Mouse (Mus musculus) lung, embryonic 16.5 days (tissue): ENCODE results near the gene Gpr119. TPM values are rescaled to one million over a fixed set of nuclear protein-coding genes. Genes with fewer than 3 reads are reported as not detected.

Experiments
- ATAC-seq: fragments of 200-750 bp; cut with Nextera tagmentation; 2 replicates; pipeline ENCODE4 v1.8.0; 2017; ENCODE audit warnings: low read depth, mild to moderate bottlenecking, moderate library complexity
- H3K27ac ChIP-seq: fragments of 300-500 bp; sonication (generic); 2 replicates; pipeline ENCODE4 v1.5.1; 2014; ENCODE audit warnings: mild to moderate bottlenecking, control low read depth, low read length
- H3K27me3 ChIP-seq: fragments of 300-500 bp; sonication (generic); 2 replicates; pipeline ENCODE4 v1.6.1; 2014; ENCODE audit warnings: low read depth, low read length, mixed read lengths; ENCODE audit not compliant: control insufficient read depth, insufficient read depth
- H3K36me3 ChIP-seq: fragments of 300-500 bp; sonication (generic); 2 replicates; pipeline ENCODE4 v1.6.1; 2014; ENCODE audit warnings: low read length; ENCODE audit not compliant: control insufficient read depth, insufficient read depth
- H3K4me1 ChIP-seq: fragments of 300-500 bp; sonication (generic); replicated peaks from 2 replicates; pipeline ENCODE4 v1.6.1; 2014; ENCODE audit warnings: low read length, mixed read lengths; ENCODE audit not compliant: control insufficient read depth, insufficient read depth
- H3K4me2 ChIP-seq: fragments of 300-500 bp; sonication (generic); 2 replicates; pipeline ENCODE4 v1.6.1; 2014; ENCODE audit warnings: low read depth, low read length, control low read depth
- H3K4me3 ChIP-seq: fragments of 300-500 bp; sonication (generic); 2 replicates; pipeline ENCODE4 v1.5.1; 2014; ENCODE audit warnings: mild to moderate bottlenecking, low read length, control low read depth
- H3K9ac ChIP-seq: fragments of 300-500 bp; sonication (generic); 2 replicates; pipeline ENCODE4 v1.6.1; 2014; ENCODE audit warnings: low read length, control low read depth
- H3K9me3 ChIP-seq: fragments of 300-500 bp; sonication (generic); 2 replicates; pipeline ENCODE4 v1.6.1; 2016; ENCODE audit warnings: low read length; ENCODE audit not compliant: control insufficient read depth
- WGBS: fragments of 180-500 bp; shearing (Covaris S2); extraction: QIAGEN DNeasy Blood & Tissue Kit; methylation state at CpG from one replicate; pipeline ENCODE4 v1.1.7; 2014; 5-methylcytosine and 5-hydroxymethylcytosine counted together
- microRNA-seq: library from miRNA; unstranded; fragments of <30 nt; microRNA quantifications from one replicate; pipeline ENCODE4, GENCODE M21; 2016
- polyA plus RNA-seq: library from polyadenylated mRNA; unstranded; fragments of >200 nt; fragmentation: Nextera tagmentation; extraction: Ambion mirVana; gene quantifications from 2 replicates; pipeline ENCODE4 v1.2.1, GENCODE M21; 2015

Gene Gpr119
- polyA plus RNA-seq, 1 experiment from 2014 or later: not detected

DNA sequence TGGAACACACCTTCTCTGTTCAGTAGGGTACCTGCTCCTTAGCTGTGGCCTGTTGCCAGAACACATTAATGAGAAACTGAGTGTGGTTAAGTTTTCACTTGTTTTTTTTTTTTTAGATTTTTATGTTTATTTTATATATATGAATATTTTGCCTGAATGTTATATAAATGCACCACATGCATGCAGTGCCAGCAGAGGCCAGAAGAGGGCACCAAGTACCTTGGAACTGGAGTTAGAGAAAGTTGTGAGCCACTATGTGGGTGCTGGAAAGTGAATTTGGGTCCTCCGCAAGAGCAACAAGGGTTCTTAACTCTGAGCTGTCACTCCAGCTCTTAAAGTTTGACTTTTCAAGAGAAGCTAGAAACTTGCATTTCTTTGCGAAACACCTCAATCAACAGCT lies 30.2 kb downstream of the Gpr119 start:
- no peak overlapping the region for H3K4me3 ChIP-seq
- 89% methylated on average over 2 of the region's 2 CpGs for WGBS

GRCm38 (mm10) chrX:48637032-48637431 lies 37.2 kb downstream of the Gpr119 start:
- no peak for ATAC-seq

More for the DNA sequence above, 30.2 kb downstream of the Gpr119 start:
- Histone ChIP-seq H3K4me2 (no peak overlapping the region), H3K36me3 (no peaks in the 10 kb centered on the region), H3K9ac (no peak overlapping the region), H3K4me1 (no peaks in the 10 kb centered on the region), H3K9me3 (no peaks in the 10 kb centered on the region), H3K27me3 (no peaks in the 10 kb centered on the region), H3K27ac (no peak overlapping the region)
- ATAC-seq: no peak

DNA sequence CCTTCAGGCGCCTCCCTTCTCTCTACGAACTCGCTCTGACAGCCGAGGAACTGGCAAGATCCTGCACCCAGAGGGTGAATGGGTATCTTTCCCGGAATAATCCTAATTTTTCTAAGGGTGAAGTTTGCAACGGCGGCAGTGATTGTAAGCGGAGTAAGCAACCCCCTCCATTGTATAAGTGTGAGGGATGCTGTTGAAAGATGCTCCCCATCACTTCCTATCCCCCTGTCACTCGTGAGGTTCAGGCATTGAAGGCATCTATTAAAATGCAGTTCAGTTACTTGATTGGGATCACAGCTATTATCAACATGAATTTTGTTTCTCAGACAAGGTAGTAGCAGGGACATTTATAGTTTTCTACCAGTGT lies 50.2 kb downstream of the Gpr119 start:
- WGBS: 15% methylated on average over 9 of the region's 9 CpGs
- Histone ChIP-seq H3K4me3 (peak overlapping the region; percentile 62), H3K9ac (peak overlapping the region; percentile 65), H3K4me1 (no peaks in the 10 kb centered on the region), H3K27me3 (no peaks in the 10 kb centered on the region), H3K36me3 (no peaks in the 10 kb centered on the region), H3K9me3 (no peaks in the 10 kb centered on the region), H3K27ac (peak overlapping the region; percentile 87; the same call in 1 of the 2 replicates), H3K4me2 (peak overlapping the region; percentile 68)
- ATAC-seq: no peak

More at GRCm38 (mm10) chrX:48637032-48637431, 37.2 kb downstream of the Gpr119 start:
- Histone ChIP-seq H3K4me1 (no peaks in the 10 kb centered on the region), H3K4me3 (no peak overlapping the region), H3K27ac (no peak overlapping the region), H3K9ac (no peak overlapping the region), H3K36me3 (no peaks in the 10 kb centered on the region), H3K9me3 (no peaks in the 10 kb centered on the region), H3K27me3 (no peaks in the 10 kb centered on the region), H3K4me2 (no peak overlapping the region)
- WGBS: 59% methylated on average over 2 of the region's 2 CpGs

- Histone ChIP-seq H3K4me2 (peak within 1 kb of the TSS; percentile 68), H3K4me3 (peak within 1 kb of the TSS; percentile 62), H3K27me3 (no peaks in the 10 kb centered on the region), H3K4me1 (no peaks in the 10 kb centered on the region), H3K36me3 (no peaks in the 10 kb centered on the region), H3K9me3 (no peaks in the 10 kb centered on the region), H3K9ac (peak within 1 kb of the TSS; percentile 65), H3K27ac (peak within 1 kb of the TSS; percentile 87)
- peak; percentile 98 for ATAC-seq
- 14% methylated on average over 36 of the region's 38 CpGs for WGBS
Observed at GRCm38 (mm10) chrX:48623379-48624053, 50.8 kb downstream of the Gpr119 start, which contains the start of gene Slc25a14. Slc25a14 (plus strand) TSS chrX:48623413.

DNA sequence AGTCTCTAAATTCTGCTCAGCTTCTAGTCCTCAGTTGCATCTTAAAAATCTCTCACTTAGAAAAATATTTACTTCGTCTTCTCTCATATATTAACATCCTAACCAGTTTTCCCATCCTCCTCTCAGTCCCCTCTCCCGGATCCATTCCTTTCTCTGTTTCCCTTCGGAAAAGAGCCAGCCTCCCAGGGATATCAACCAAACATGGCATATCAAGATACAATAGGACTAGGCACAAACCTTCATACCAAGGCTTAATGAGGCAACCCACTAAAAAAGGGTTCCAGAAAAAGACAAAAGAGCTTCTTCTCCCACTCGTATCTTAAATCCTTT lies 51.3 kb downstream of the Gpr119 start:
- 23% methylated on average over 4 of the region's 4 CpGs for WGBS
- Histone ChIP-seq H3K36me3 (no peaks in the 10 kb centered on the region), H3K4me3 (peak overlapping the region; percentile 62), H3K9ac (peak overlapping the region; percentile 65), H3K4me2 (peak overlapping the region; percentile 68), H3K4me1 (no peaks in the 10 kb centered on the region), H3K27me3 (no peaks in the 10 kb centered on the region), H3K27ac (peak overlapping the region; percentile 87), H3K9me3 (no peaks in the 10 kb centered on the region)
- ATAC-seq: peak; percentile 37

Small RNAs within 50 kb of the gene (microRNA-seq; reads per million reads assigned to microRNA genes)
- not detected for gene Gm27828

Other genes starting within 250 kb of the Gpr119 start
- gene Elf4, start 211.3 kb downstream of the Gpr119 start, polyA plus RNA-seq: 5.4 and 5.5 TPM in 2 replicates
- gene Aifm1, start 160.9 kb downstream of the Gpr119 start, polyA plus RNA-seq: 59.2 and 60.5 TPM in 2 replicates
- gene Rab33a, start 155.2 kb downstream of the Gpr119 start, polyA plus RNA-seq: 1.9 and 2.1 TPM in 2 replicates
- 9.1 and 9.3 TPM in 2 replicates for gene Zfp280c, start 80.0 kb downstream of the Gpr119 start, polyA plus RNA-seq
- gene Slc25a14, start 51.1 kb downstream of the Gpr119 start, polyA plus RNA-seq: 14.5 and 15.8 TPM in 2 replicates
- gene Rbmx2, start 20.5 kb upstream of the Gpr119 start, polyA plus RNA-seq: 23.6 and 28.3 TPM in 2 replicates
- gene Gm595, start 203.2 kb upstream of the Gpr119 start, polyA plus RNA-seq: not detected in 2 replicates